Mouse (Mus musculus): ENCODE data around the gene Gucy1b2. TPM values are rescaled to one million over a fixed set of nuclear protein-coding genes. Genes with fewer than 3 reads are reported as not detected.

The Gucy1b2 gene
- polyA plus RNA-seq, 1 experiment, result 0.12 TPM

- no peak overlapping the region for H3K27ac ChIP-seq (ENCODE audit: control insufficient read depth, insufficient read depth, low read depth, low read length)
- no peak overlapping the region for H3K4me3 ChIP-seq (ENCODE audit: control insufficient read depth, low read depth, low read length)
- no peaks in the 10 kb centered on the region for H3K36me3 ChIP-seq (ENCODE audit: control insufficient read depth, insufficient read depth, low read length)
- H3K27me3 ChIP-seq (ENCODE audit: control insufficient read depth, insufficient read depth, low read length), result no peaks in the 10 kb centered on the region
- no peaks in the 10 kb centered on the region for H3K4me1 ChIP-seq (ENCODE audit: control insufficient read depth, insufficient read depth, low read length)
- TF ChIP-seq POLR2A (IDR thresholded peaks at IDR 0.05; ENCODE audit: control insufficient read depth, low read depth, low read length) (no peak), CTCF (IDR thresholded peaks at IDR 0.05; ENCODE audit: control insufficient read depth, insufficient read depth, insufficient replicate concordance, low read depth, low read length) (no peak)
Measured at GRCm38 (mm10) chr14:62479395-62479794, 23.3 kb upstream of the Gucy1b2 start.

GRCm38 (mm10) chr14:62474481-62474880 is 18.4 kb upstream of the Gucy1b2 start:
- H3K4me1 ChIP-seq (ENCODE audit: control insufficient read depth, insufficient read depth, low read length), result no peaks in the 10 kb centered on the region
- no peak overlapping the region for H3K4me3 ChIP-seq (ENCODE audit: control insufficient read depth, low read depth, low read length)
- no peak overlapping the region for H3K27ac ChIP-seq (ENCODE audit: control insufficient read depth, insufficient read depth, low read depth, low read length)
- no peaks in the 10 kb centered on the region for H3K36me3 ChIP-seq (ENCODE audit: control insufficient read depth, insufficient read depth, low read length)
- no peaks in the 10 kb centered on the region for H3K27me3 ChIP-seq (ENCODE audit: control insufficient read depth, insufficient read depth, low read length)
- TF ChIP-seq POLR2A (IDR thresholded peaks at IDR 0.05; ENCODE audit: control insufficient read depth, low read depth, low read length) (no peak), CTCF (IDR thresholded peaks at IDR 0.05; ENCODE audit: control insufficient read depth, insufficient read depth, insufficient replicate concordance, low read depth, low read length) (no peak)

GRCm38 (mm10) chr14:62472061-62472460 is 16.0 kb upstream of the Gucy1b2 start:
- Histone ChIP-seq H3K27me3 (ENCODE audit: control insufficient read depth, insufficient read depth, low read length) (no peaks in the 10 kb centered on the region), H3K4me1 (ENCODE audit: control insufficient read depth, insufficient read depth, low read length) (no peaks in the 10 kb centered on the region)
- TF ChIP-seq POLR2A (IDR thresholded peaks at IDR 0.05; ENCODE audit: control insufficient read depth, low read depth, low read length), result no peak
- TF ChIP-seq CTCF (IDR thresholded peaks at IDR 0.05; ENCODE audit: control insufficient read depth, insufficient read depth, insufficient replicate concordance, low read depth, low read length), result no peak

GRCm38 (mm10) chr14:62468753-62469125 is 12.7 kb upstream of the Gucy1b2 start:
- Histone ChIP-seq H3K27ac (ENCODE audit: control insufficient read depth, insufficient read depth, low read depth, low read length) (no peak overlapping the region), H3K4me3 (ENCODE audit: control insufficient read depth, low read depth, low read length) (no peak overlapping the region), H3K4me1 (ENCODE audit: control insufficient read depth, insufficient read depth, low read length) (peaks cover 4% of the 10 kb centered on the region; the same call in 1 of the 2 replicates), H3K27me3 (ENCODE audit: control insufficient read depth, insufficient read depth, low read length) (no peaks in the 10 kb centered on the region), H3K36me3 (ENCODE audit: control insufficient read depth, insufficient read depth, low read length) (no peaks in the 10 kb centered on the region)
- TF ChIP-seq POLR2A (IDR thresholded peaks at IDR 0.05; ENCODE audit: control insufficient read depth, low read depth, low read length) (no peak), CTCF (IDR thresholded peaks at IDR 0.05; ENCODE audit: control insufficient read depth, insufficient read depth, insufficient replicate concordance, low read depth, low read length) (no peak)

More at GRCm38 (mm10) chr14:62472061-62472460, 16.0 kb upstream of the Gucy1b2 start:
- Histone ChIP-seq H3K36me3 (ENCODE audit: control insufficient read depth, insufficient read depth, low read length) (no peaks in the 10 kb centered on the region), H3K27ac (ENCODE audit: control insufficient read depth, insufficient read depth, low read depth, low read length) (no peak overlapping the region), H3K4me3 (ENCODE audit: control insufficient read depth, low read depth, low read length) (no peak overlapping the region)

GRCm38 (mm10) chr14:62468119-62468752 is 12.1 kb upstream of the Gucy1b2 start:
- Histone ChIP-seq H3K4me1 (ENCODE audit: control insufficient read depth, insufficient read depth, low read length) (peaks cover 4% of the 10 kb centered on the region; the same call in 1 of the 2 replicates), H3K4me3 (ENCODE audit: control insufficient read depth, low read depth, low read length) (no peak overlapping the region), H3K36me3 (ENCODE audit: control insufficient read depth, insufficient read depth, low read length) (no peaks in the 10 kb centered on the region), H3K27me3 (ENCODE audit: control insufficient read depth, insufficient read depth, low read length) (no peaks in the 10 kb centered on the region), H3K27ac (ENCODE audit: control insufficient read depth, insufficient read depth, low read depth, low read length) (no peak overlapping the region)
- no peak for TF ChIP-seq POLR2A (IDR thresholded peaks at IDR 0.05; ENCODE audit: control insufficient read depth, low read depth, low read length)
- TF ChIP-seq CTCF (IDR thresholded peaks at IDR 0.05; ENCODE audit: control insufficient read depth, insufficient read depth, insufficient replicate concordance, low read depth, low read length), result no peak

- H3K4me3 ChIP-seq (ENCODE audit: control insufficient read depth, low read depth, low read length), result no peak overlapping the region
- H3K27ac ChIP-seq (ENCODE audit: control insufficient read depth, insufficient read depth, low read depth, low read length), result no peak overlapping the region
Measured at GRCm38 (mm10) chr14:62464966-62465365, 8.9 kb upstream of the Gucy1b2 start.

GRCm38 (mm10) chr14:62459541-62459940 is 3.5 kb upstream of the Gucy1b2 start:
- H3K36me3 ChIP-seq (ENCODE audit: control insufficient read depth, insufficient read depth, low read length), result no peaks in the 10 kb centered on the region
- no peaks in the 10 kb centered on the region for H3K27me3 ChIP-seq (ENCODE audit: control insufficient read depth, insufficient read depth, low read length)
- no peak overlapping the region for H3K4me3 ChIP-seq (ENCODE audit: control insufficient read depth, low read depth, low read length)
- TF ChIP-seq CTCF (IDR thresholded peaks at IDR 0.05; ENCODE audit: control insufficient read depth, insufficient read depth, insufficient replicate concordance, low read depth, low read length) (peak; percentile 22; the same call in 1 of the 2 replicates), POLR2A (IDR thresholded peaks at IDR 0.05; ENCODE audit: control insufficient read depth, low read depth, low read length) (no peak)
- H3K4me1 ChIP-seq (ENCODE audit: control insufficient read depth, insufficient read depth, low read length), result no peaks in the 10 kb centered on the region; the same call in 1 of the 2 replicates
- H3K27ac ChIP-seq (ENCODE audit: control insufficient read depth, insufficient read depth, low read depth, low read length), result no peak overlapping the region

More at GRCm38 (mm10) chr14:62464966-62465365, 8.9 kb upstream of the Gucy1b2 start:
- peaks cover 4% of the 10 kb centered on the region; the same call in 1 of the 2 replicates for H3K4me1 ChIP-seq (ENCODE audit: control insufficient read depth, insufficient read depth, low read length)
- TF ChIP-seq CTCF (IDR thresholded peaks at IDR 0.05; ENCODE audit: control insufficient read depth, insufficient read depth, insufficient replicate concordance, low read depth, low read length) (no peak), POLR2A (IDR thresholded peaks at IDR 0.05; ENCODE audit: control insufficient read depth, low read depth, low read length) (no peak)
- H3K27me3 ChIP-seq (ENCODE audit: control insufficient read depth, insufficient read depth, low read length), result no peaks in the 10 kb centered on the region
- no peaks in the 10 kb centered on the region for H3K36me3 ChIP-seq (ENCODE audit: control insufficient read depth, insufficient read depth, low read length)
